Mouse (Mus musculus): ENCODE data around the gene Tymp. TPM values are rescaled to one million over a fixed set of nuclear protein-coding genes. Genes with fewer than 3 reads are reported as not detected.

The Tymp gene
- polyA plus RNA-seq, 1 experiment: 3.7 TPM

DNA sequence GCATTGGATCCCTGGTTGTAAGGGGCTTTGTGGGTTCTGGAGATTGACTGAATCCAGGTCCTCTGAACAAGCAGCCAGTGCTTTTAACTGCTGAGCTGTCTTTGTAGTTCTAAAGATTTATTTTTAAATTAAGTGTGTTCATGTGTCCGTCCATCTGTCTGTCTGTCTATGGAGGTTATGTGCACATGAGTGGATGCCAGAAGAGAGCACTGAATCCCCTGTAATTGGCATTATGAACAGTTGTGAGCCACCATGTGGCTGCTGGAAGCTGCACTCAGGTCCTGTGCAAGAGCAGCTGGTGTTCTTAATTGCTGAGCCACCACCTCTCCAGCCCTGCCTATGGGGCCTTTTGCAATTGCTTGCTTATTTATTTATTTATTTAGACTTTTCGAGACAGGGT lies 21.3 kb upstream of the Tymp start:
- Histone ChIP-seq H3K4me3 (ENCODE audit: insufficient read depth, low read length) (no peak overlapping the region), H3K27ac (ENCODE audit: insufficient read depth, low read length) (no peak overlapping the region), H3K4me1 (ENCODE audit: control insufficient read depth, insufficient read depth, low read length) (no peaks in the 10 kb centered on the region)
- TF ChIP-seq CTCF (IDR thresholded peaks at IDR 0.05; ENCODE audit: extremely low read depth, insufficient read depth, low read length): no peak

DNA sequence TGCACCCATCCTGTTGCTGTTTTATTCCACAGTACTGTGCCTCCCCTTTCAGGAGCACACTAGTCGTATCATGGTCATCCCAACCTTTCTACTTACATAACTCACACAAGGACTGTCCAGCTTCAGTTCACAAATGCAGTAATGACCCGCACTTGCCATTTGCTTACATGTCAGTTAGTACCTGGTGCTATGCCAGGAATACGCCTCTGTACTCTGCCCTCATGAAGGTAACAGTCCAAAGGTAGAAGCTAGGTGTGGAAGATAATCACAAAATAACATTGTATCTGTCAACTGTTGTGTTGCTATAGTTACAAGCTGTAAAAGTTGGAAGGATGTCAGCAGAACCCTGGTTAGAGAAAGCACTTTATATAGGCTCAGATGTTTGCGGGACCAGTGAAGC lies 20.0 kb upstream of the Tymp start:
- H3K27ac ChIP-seq (ENCODE audit: insufficient read depth, low read length): no peak overlapping the region
- no peak overlapping the region for H3K4me3 ChIP-seq (ENCODE audit: insufficient read depth, low read length)
- no peaks in the 10 kb centered on the region for H3K4me1 ChIP-seq (ENCODE audit: control insufficient read depth, insufficient read depth, low read length)
- TF ChIP-seq POLR2A (IDR thresholded peaks at IDR 0.05; ENCODE audit: extremely low read depth, insufficient read depth, low read length) (no peak), CTCF (IDR thresholded peaks at IDR 0.05; ENCODE audit: extremely low read depth, insufficient read depth, low read length) (no peak)

DNA sequence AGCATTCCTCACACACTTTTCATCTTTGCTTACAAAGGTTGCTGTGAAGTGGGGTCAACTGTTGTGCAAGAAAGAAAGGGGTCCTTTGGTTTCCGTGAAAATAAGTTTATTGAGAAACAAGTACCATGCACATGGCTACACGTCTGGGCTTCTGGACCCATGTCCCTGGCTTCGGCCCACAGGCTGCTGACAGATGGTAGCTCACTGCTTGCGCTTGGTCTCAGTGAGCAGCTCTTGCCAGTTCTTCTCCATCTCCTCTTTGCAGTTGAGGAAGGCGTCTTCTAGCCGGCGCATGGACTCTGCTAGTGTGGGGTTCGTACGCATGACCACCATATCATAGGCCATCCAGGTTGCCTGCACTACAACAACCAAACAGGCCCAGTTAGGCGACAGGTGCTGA lies 13.2 kb upstream of the Tymp start:
- no peak overlapping the region for H3K4me3 ChIP-seq (ENCODE audit: insufficient read depth, low read length)
- no peak for TF ChIP-seq POLR2A (IDR thresholded peaks at IDR 0.05; ENCODE audit: extremely low read depth, insufficient read depth, low read length)
- TF ChIP-seq CTCF (IDR thresholded peaks at IDR 0.05; ENCODE audit: extremely low read depth, insufficient read depth, low read length): no peak
- H3K27ac ChIP-seq (ENCODE audit: insufficient read depth, low read length): no peak overlapping the region
- H3K4me1 ChIP-seq (ENCODE audit: control insufficient read depth, insufficient read depth, low read length): no peaks in the 10 kb centered on the region

DNA sequence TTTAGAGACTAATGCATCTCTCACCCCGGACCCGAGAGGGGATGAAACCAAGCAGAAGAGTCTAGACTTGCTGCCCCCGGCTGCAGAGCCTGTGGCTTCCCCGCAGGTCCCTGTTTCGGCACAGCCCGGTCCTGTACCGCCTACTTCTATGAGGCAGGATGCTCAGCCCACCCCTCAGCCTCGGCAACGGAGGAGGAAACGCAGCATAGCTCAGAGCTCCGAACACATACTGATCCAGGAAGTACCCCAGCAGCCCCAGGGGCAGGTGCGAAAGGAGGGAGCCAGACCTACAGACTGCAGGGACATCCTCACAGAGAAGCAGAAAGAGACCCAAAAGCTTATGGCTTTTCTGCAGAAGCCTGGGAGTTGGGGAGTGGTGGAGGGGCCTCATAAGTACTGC lies 10.3 kb upstream of the Tymp start:
- Histone ChIP-seq H3K4me3 (ENCODE audit: insufficient read depth, low read length) (no peak overlapping the region), H3K4me1 (ENCODE audit: control insufficient read depth, insufficient read depth, low read length) (no peaks in the 10 kb centered on the region), H3K27ac (ENCODE audit: insufficient read depth, low read length) (no peak overlapping the region)
- TF ChIP-seq POLR2A (IDR thresholded peaks at IDR 0.05; ENCODE audit: extremely low read depth, insufficient read depth, low read length) (no peak), CTCF (IDR thresholded peaks at IDR 0.05; ENCODE audit: extremely low read depth, insufficient read depth, low read length) (no peak)

DNA sequence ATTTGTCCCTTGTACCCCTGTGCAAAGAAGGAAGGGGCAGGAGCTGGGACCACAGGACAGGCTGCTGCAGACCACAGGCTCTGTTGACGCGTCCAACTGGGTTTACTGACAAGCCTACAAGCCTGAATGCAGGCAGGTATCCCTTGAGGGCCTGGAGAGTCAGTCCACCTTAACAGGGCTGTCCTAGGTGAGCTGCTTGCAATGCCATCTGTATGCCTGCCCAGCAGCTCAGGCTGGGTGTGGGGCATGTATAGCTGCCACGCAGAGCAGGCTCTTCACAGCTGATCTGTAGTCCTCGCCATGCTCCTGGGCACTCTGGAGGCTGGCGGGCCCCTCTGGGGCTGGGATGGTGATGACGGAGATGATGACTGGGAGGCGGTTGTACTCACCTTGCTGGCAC lies 7.8 kb upstream of the Tymp start, which contains the start of gene Klhdc7b:
Klhdc7b (plus strand) TSS at position 301 of the 400 bp plus-strand sequence.
- no peak within 1 kb of the TSS for H3K27ac ChIP-seq (ENCODE audit: insufficient read depth, low read length)
- TF ChIP-seq CTCF (IDR thresholded peaks at IDR 0.05; ENCODE audit: extremely low read depth, insufficient read depth, low read length): no peak
- no peak for TF ChIP-seq POLR2A (IDR thresholded peaks at IDR 0.05; ENCODE audit: extremely low read depth, insufficient read depth, low read length)
- no peak within 1 kb of the TSS for H3K4me3 ChIP-seq (ENCODE audit: insufficient read depth, low read length)
- H3K4me1 ChIP-seq (ENCODE audit: control insufficient read depth, insufficient read depth, low read length): no peaks in the 10 kb centered on the region

DNA sequence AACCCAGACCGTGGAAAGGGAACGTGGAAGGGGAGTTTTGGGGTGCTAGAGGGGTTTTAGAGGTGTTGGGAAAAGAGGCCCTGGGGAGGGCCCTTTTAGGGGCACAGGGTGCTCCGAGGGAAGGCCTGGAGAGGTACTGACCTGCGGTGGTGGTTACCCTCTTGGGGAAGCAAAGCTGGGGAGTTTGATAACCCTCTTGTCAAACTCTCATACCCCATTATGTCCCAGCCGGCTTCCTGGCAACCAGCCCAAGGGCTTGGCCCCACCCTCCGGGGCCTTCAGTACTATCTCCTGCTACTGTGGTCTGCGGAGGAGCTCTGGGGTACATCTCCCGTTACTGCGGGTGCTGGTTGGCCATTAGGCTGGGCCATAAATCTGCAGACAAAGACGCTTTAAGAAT lies 2.6 kb upstream of the Tymp start:
- Histone ChIP-seq H3K4me1 (ENCODE audit: control insufficient read depth, insufficient read depth, low read length) (no peaks in the 10 kb centered on the region), H3K27ac (ENCODE audit: insufficient read depth, low read length) (no peak overlapping the region), H3K4me3 (ENCODE audit: insufficient read depth, low read length) (peak overlapping the region; percentile 44; the same call in 1 of the 2 replicates)
- TF ChIP-seq CTCF (IDR thresholded peaks at IDR 0.05; ENCODE audit: extremely low read depth, insufficient read depth, low read length): no peak
- TF ChIP-seq POLR2A (IDR thresholded peaks at IDR 0.05; ENCODE audit: extremely low read depth, insufficient read depth, low read length): no peak

DNA sequence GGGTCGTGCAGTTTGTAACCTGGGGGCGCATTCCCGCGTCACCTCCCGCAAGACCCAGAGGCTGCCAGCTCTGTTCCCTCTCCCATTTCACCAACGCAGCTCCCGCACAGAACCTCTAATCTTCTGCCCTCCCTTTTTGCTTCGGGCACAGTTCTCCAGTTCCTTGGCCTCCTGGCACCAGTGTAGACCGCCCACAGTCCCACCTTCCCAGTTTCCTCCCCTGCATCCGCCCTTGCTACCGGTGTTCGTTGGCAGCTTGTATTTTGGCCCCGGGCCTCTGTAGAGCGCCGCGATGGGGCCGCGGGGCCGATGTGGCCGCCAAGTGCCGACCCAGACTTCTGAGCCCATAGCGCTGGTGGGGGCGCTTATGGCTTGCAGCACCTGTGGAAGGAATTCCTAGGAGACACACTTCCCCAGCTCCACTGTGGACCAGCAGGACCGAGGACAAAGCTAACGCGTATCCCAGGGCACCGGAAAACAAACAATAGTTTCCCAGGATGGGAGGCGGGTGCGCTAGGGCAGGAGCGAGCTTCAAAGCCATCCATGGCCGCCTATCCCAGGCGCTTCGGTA lies 2.1 kb upstream of the Tymp start, which contains the start of gene Odf3b:
Odf3b (minus strand) TSS at position 452 of the 571 bp plus-strand sequence.
- peak within 1 kb of the TSS; percentile 44 for H3K4me3 ChIP-seq (ENCODE audit: insufficient read depth, low read length)
- TF ChIP-seq CTCF (IDR thresholded peaks at IDR 0.05; ENCODE audit: extremely low read depth, insufficient read depth, low read length): no peak
- TF ChIP-seq POLR2A (IDR thresholded peaks at IDR 0.05; ENCODE audit: extremely low read depth, insufficient read depth, low read length): no peak
- no peak within 1 kb of the TSS for H3K27ac ChIP-seq (ENCODE audit: insufficient read depth, low read length)
- H3K4me1 ChIP-seq (ENCODE audit: control insufficient read depth, insufficient read depth, low read length): no peaks in the 10 kb centered on the region

DNA sequence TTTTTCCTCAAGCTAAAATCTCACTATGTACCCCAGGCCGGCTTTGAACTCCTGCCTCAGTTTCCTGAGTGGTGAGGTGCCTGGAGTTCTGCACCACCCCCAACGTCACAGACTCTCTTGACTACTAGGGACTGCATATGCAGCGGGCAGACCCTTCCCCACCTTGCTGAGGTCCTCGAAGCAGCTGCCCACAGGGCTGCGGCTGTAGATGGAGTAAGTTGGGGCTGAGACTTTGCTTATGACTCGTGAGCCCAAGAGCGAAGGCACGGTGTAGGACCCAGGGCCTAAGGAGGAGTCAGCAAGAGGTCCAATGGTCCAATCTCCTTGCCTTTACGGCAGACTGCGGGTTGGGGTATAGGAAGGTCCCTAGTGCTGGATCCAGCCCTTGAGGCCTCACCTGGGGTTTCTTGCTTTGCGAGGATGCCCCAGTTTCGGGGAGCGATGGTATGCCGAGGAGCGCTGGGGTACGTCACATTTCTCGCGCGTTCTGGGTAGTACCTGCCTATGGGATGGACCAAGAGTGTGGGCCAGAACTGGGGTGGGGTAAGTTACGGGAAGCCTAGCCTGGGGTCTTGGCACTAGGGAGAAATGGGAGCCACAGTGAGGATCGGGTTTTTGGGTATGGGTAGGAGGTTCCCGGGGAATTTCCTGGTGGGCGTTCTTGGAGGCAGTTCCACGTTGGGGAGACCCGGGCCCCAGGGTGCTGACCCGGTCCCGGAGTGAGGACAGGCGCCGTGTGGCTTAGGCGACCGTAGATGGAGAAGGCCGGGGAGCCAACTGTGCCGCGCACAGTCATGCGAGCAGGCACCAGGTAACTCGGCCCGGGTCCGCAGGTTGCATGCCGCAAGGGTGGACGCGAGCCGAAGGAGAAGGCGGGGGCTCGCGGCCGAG lies 1.3 kb upstream of the Tymp start:
- no peaks in the 10 kb centered on the region for H3K4me1 ChIP-seq (ENCODE audit: control insufficient read depth, insufficient read depth, low read length)
- H3K27ac ChIP-seq (ENCODE audit: insufficient read depth, low read length): no peak overlapping the region
- peak overlapping the region; percentile 44 for H3K4me3 ChIP-seq (ENCODE audit: insufficient read depth, low read length)
- TF ChIP-seq CTCF (IDR thresholded peaks at IDR 0.05; ENCODE audit: extremely low read depth, insufficient read depth, low read length) (no peak), POLR2A (IDR thresholded peaks at IDR 0.05; ENCODE audit: extremely low read depth, insufficient read depth, low read length) (no peak)

DNA sequence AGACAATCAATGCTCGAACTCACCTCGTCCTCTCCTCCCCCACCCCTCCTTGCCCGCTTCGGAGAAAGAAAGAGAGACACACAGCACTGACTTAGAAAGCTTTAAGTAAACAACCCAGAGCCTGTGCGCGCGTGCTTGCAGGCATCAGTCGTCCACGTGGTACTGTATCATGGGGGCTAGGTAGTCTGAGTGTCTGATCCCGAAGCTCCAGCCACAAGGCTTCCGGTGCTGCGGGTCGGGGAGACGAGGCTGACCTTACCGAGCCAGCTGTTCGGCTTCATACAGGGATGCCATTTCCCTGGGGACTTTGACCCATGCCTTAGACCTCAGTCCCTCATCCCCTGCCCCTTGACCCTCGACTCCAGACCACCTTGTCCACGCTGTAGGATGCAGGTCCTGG lies 523 bp upstream of the Tymp start:
- TF ChIP-seq CTCF (IDR thresholded peaks at IDR 0.05; ENCODE audit: extremely low read depth, insufficient read depth, low read length): no peak
- no peak for TF ChIP-seq POLR2A (IDR thresholded peaks at IDR 0.05; ENCODE audit: extremely low read depth, insufficient read depth, low read length)
- no peak overlapping the region for H3K27ac ChIP-seq (ENCODE audit: insufficient read depth, low read length)
- H3K4me3 ChIP-seq (ENCODE audit: insufficient read depth, low read length): no peak overlapping the region
- H3K4me1 ChIP-seq (ENCODE audit: control insufficient read depth, insufficient read depth, low read length): no peaks in the 10 kb centered on the region

DNA sequence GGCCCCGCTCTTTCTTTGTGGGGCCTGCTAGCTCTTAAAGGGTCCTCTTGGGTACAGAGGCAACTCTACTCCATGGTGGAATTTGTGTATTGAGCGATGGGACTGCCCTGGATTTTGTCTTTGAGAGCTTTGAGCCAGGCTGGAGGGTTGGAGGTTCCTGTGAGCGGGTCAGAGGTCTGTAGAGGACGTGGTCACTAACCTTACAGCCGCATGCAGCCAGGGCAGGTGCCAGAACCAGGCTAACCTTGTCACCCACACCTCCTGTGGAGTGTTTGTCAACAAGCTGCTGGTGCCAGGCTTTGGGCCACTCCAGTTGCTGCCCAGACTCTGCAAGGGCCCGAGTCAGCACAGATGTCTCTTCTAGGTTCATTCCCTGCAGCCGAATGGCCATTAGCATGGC lies 799 bp downstream of the Tymp start:
- Histone ChIP-seq H3K4me3 (ENCODE audit: insufficient read depth, low read length) (no peak overlapping the region), H3K27ac (ENCODE audit: insufficient read depth, low read length) (no peak overlapping the region), H3K4me1 (ENCODE audit: control insufficient read depth, insufficient read depth, low read length) (no peaks in the 10 kb centered on the region)
- TF ChIP-seq CTCF (IDR thresholded peaks at IDR 0.05; ENCODE audit: extremely low read depth, insufficient read depth, low read length): no peak
- TF ChIP-seq POLR2A (IDR thresholded peaks at IDR 0.05; ENCODE audit: extremely low read depth, insufficient read depth, low read length): no peak
